Mouse (Mus musculus): ENCODE measurements around the gene Insr. TPM values are rescaled to one million over a fixed set of nuclear protein-coding genes. Genes with fewer than 3 reads are reported as not detected.

Insr gene
- polyA plus RNA-seq, 1 experiment: 25.1 TPM

GRCm38 (mm10) chr8:3214601-3215000, 64.8 kb downstream of the Insr start:
- no peak for DNase-seq (ENCODE audit: low read depth)
- TF ChIP-seq CTCF (IDR thresholded peaks at IDR 0.05; ENCODE audit: borderline replicate concordance, extremely low read depth, insufficient read depth, insufficient read length): no peak
- TF ChIP-seq POLR2A (IDR thresholded peaks at IDR 0.05; ENCODE audit: borderline replicate concordance, extremely low read depth, insufficient read depth, insufficient read length, poor library complexity, severe bottlenecking): no peak

DNA sequence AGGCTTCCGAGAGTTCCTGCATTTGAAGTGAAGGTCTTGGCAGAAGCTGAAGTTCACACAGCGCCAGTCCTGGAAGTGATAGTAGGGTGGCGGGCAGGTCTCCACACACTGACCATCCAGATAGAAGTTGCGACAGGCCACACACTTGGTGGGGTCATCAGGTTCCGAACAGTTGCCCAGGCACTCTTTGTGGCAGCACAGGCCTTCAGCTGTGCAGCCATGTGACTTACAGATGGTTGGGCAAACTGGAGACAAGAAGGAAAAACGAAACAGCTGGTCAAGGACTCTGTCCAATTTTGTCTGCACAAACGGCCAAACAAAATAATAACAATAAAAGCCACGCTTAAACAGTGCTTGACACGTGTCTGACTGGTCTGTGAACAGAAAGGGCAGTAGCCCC, 68.0 kb downstream of the Insr start:
- DNase-seq (ENCODE audit: low read depth): peak; percentile 19
- no peak for TF ChIP-seq POLR2A (IDR thresholded peaks at IDR 0.05; ENCODE audit: borderline replicate concordance, extremely low read depth, insufficient read depth, insufficient read length, poor library complexity, severe bottlenecking)
- no peak for TF ChIP-seq CTCF (IDR thresholded peaks at IDR 0.05; ENCODE audit: borderline replicate concordance, extremely low read depth, insufficient read depth, insufficient read length)

DNA sequence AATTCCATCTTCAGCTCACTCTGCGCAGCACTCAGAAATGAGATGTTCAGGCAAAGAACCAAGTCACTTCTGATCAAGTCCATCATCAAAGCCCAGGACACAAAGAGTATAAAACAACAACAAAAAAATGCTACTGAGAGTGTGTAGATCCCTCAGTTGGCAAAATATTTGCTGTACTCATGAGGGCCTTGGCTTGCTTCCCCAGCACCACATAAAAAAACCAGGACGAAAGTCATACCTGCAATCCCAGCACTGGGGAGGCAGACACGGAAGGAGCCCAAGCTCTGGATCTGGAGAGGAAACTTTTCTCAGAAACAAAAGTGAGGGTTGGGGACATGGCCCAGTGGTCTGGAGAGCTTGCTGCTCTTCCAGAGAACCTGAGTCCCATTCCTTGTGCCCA, 69.5 kb downstream of the Insr start:
- TF ChIP-seq CTCF (IDR thresholded peaks at IDR 0.05; ENCODE audit: borderline replicate concordance, extremely low read depth, insufficient read depth, insufficient read length): no peak
- no peak for TF ChIP-seq POLR2A (IDR thresholded peaks at IDR 0.05; ENCODE audit: borderline replicate concordance, extremely low read depth, insufficient read depth, insufficient read length, poor library complexity, severe bottlenecking)
- no peak for DNase-seq (ENCODE audit: low read depth)

GRCm38 (mm10) chr8:3209268-3209667, 70.1 kb downstream of the Insr start:
- TF ChIP-seq POLR2A (IDR thresholded peaks at IDR 0.05; ENCODE audit: borderline replicate concordance, extremely low read depth, insufficient read depth, insufficient read length, poor library complexity, severe bottlenecking) (no peak), CTCF (IDR thresholded peaks at IDR 0.05; ENCODE audit: borderline replicate concordance, extremely low read depth, insufficient read depth, insufficient read length) (no peak)
- DNase-seq (ENCODE audit: low read depth): peak; percentile 32

DNA sequence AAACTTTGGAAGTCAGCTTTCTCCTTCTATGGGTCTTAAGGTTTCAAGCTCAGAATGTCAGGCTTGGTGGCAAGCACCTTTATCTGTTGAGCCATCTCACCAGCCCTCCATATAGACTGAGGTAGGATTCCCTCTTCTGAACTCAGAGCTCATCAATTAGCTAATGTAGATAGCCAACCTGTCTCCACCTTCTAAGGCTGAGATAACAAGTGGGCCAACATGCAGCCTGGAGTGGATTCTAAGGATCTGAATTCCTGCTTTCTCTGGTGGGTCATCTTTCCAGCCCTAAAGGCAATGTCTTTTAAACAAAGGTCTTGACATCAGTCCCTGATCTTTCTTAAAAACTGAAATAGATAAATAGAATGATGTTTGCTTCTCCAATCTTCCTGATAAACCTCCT, 70.7 kb downstream of the Insr start:
- DNase-seq (ENCODE audit: low read depth): no peak
- TF ChIP-seq CTCF (IDR thresholded peaks at IDR 0.05; ENCODE audit: borderline replicate concordance, extremely low read depth, insufficient read depth, insufficient read length): no peak
- TF ChIP-seq POLR2A (IDR thresholded peaks at IDR 0.05; ENCODE audit: borderline replicate concordance, extremely low read depth, insufficient read depth, insufficient read length, poor library complexity, severe bottlenecking): no peak

DNA sequence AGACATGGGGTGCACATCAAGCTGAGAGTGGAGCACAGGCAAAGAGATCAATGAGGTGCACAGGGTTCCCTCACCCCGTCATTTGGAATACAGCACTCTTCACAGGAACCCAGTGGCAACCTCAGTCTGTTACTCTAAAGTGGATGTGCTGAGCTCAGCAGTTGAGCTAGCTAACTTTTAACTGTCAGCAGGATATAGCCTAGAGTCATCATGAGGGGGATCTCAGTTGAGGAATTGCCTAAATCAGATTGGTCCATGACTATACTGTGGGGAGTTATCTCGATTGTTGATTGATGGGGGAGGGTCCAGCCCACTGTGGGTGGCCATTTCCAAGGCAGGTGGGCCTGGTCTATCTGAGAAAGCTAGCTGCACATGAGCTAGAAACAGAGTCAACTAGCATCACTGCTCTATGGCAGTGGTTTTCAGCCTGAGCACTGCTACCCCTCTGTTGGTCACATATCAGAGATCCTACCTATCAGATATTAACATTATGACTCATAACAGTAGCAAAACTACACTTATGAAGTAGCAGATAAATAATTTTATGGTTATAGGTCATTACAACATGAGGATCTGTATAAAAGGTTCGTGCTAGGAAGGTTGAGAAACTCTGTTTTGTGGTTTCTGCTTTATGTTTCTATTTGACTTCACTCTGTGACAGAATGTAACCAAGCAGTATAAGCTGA, 74.5 kb downstream of the Insr start:
- TF ChIP-seq CTCF (IDR thresholded peaks at IDR 0.05; ENCODE audit: borderline replicate concordance, extremely low read depth, insufficient read depth, insufficient read length) (no peak), POLR2A (IDR thresholded peaks at IDR 0.05; ENCODE audit: borderline replicate concordance, extremely low read depth, insufficient read depth, insufficient read length, poor library complexity, severe bottlenecking) (no peak)
- DNase-seq (ENCODE audit: low read depth): no peak

DNA sequence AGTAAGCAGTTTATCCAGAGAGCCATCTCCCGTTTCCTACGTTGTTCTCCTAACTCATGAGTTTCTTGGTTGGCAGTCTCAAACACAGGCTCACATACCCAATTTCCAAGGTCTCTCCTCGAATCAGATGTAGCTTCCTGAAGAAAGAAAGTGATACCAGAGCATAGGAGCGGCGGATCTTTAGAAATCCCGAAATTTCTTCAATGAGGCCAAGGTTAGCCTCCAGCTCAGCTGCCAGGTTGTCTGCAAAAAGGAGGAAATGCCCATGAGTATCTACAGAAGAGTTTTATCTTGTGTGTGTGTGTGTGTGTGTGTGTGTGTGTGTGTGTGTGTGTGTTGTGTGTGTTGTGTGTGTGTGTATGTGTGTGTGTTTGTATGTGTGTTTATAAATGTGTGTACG, 76.6 kb downstream of the Insr start:
- DNase-seq (ENCODE audit: low read depth): no peak
- no peak for TF ChIP-seq POLR2A (IDR thresholded peaks at IDR 0.05; ENCODE audit: borderline replicate concordance, extremely low read depth, insufficient read depth, insufficient read length, poor library complexity, severe bottlenecking)
- TF ChIP-seq CTCF (IDR thresholded peaks at IDR 0.05; ENCODE audit: borderline replicate concordance, extremely low read depth, insufficient read depth, insufficient read length): no peak

- DNase-seq (ENCODE audit: low read depth): peak; percentile 34
These were observed 85.1 kb downstream of the Insr start for GRCm38 (mm10) chr8:3194297-3194696.

DNA sequence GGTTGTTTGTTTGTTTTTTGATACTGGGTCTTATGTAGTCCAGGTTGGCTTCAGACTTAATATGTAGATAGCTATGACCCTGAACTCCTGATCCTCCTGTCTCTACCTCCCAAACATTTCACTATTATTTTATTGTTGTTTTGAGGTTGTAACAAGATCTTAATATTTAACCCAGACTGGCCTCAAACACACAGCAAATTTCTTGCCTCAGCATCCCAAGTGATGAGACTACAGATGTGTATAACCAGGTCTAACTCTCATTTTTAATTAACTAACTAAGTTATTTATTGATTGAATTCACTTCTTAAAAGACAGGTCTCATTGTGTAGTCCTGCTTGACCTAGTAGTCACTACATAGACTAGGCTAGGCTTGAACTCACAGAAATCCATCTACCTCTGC, 88.4 kb downstream of the Insr start:
- no peak for DNase-seq (ENCODE audit: low read depth)
- TF ChIP-seq POLR2A (IDR thresholded peaks at IDR 0.05; ENCODE audit: borderline replicate concordance, extremely low read depth, insufficient read depth, insufficient read length, poor library complexity, severe bottlenecking) (no peak), CTCF (IDR thresholded peaks at IDR 0.05; ENCODE audit: borderline replicate concordance, extremely low read depth, insufficient read depth, insufficient read length) (no peak)

GRCm38 (mm10) chr8:3187456-3187855, 92.0 kb downstream of the Insr start:
- TF ChIP-seq CTCF (IDR thresholded peaks at IDR 0.05; ENCODE audit: borderline replicate concordance, extremely low read depth, insufficient read depth, insufficient read length) (no peak), POLR2A (IDR thresholded peaks at IDR 0.05; ENCODE audit: borderline replicate concordance, extremely low read depth, insufficient read depth, insufficient read length, poor library complexity, severe bottlenecking) (no peak)
- no peak for DNase-seq (ENCODE audit: low read depth)

GRCm38 (mm10) chr8:3179930-3180329, 99.5 kb downstream of the Insr start:
- TF ChIP-seq POLR2A (IDR thresholded peaks at IDR 0.05; ENCODE audit: borderline replicate concordance, extremely low read depth, insufficient read depth, insufficient read length, poor library complexity, severe bottlenecking): no peak
- TF ChIP-seq CTCF (IDR thresholded peaks at IDR 0.05; ENCODE audit: borderline replicate concordance, extremely low read depth, insufficient read depth, insufficient read length): no peak

GRCm38 (mm10) chr8:3177440-3177839, 102.0 kb downstream of the Insr start:
- no peak for TF ChIP-seq POLR2A (IDR thresholded peaks at IDR 0.05; ENCODE audit: borderline replicate concordance, extremely low read depth, insufficient read depth, insufficient read length, poor library complexity, severe bottlenecking)
- TF ChIP-seq CTCF (IDR thresholded peaks at IDR 0.05; ENCODE audit: borderline replicate concordance, extremely low read depth, insufficient read depth, insufficient read length): no peak
- no peak for DNase-seq (ENCODE audit: low read depth)

More at GRCm38 (mm10) chr8:3179930-3180329, 99.5 kb downstream of the Insr start:
- peak; percentile 52 for DNase-seq (ENCODE audit: low read depth)

Data from brain, embryonic 14.5 days (tissue).